Mouse (Mus musculus) CD8-positive naive resting alpha-beta T cell, adult 2 months (primary cell): Measurements from ENCODE around the gene Tom1l2.
A peak's percentile ranks its signal among the peaks of the same experiment; 100 is the strongest.

Source experiments
- DNase-seq, 2 experiments: peaks; one replicate each; pipeline ENCODE4 v3.0.0; 2022; ENCODE audit warnings: low read depth in 2 of 2, low spot score in 2 of 2

Gene Tom1l2

DNA sequence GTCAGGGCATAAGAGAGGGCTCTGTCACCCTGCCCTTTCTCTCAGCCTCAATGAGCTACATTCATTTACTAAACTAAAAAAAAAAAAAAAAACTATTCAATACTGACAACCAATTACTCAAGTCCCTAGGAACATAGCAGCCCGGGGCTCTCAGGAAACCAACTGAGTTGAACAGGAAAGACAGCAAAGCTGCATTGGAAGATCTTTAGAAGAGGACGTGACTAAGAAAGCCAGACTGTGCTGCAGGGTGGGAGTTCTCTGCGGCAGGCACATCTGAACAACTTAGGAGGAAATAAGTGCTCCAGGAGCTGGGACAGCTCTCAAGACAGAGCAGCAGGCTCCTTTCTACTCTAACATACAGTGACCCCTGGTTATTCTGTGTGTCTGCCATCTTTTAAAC, 84.1 kb downstream of the Tom1l2 start:
- DNase-seq: no peak

GRCm38 (mm10) chr11:60265271-60265985, 87.3 kb downstream of the Tom1l2 start:
- peak; percentile 6 to 11 for DNase-seq

GRCm38 (mm10) chr11:60264651-60265050, 88.1 kb downstream of the Tom1l2 start:
- no peak for DNase-seq

- DNase-seq: no peak
Observed at GRCm38 (mm10) chr11:60262396-60262795, 90.3 kb downstream of the Tom1l2 start.

GRCm38 (mm10) chr11:60260743-60261142, 92.0 kb downstream of the Tom1l2 start:
- no peak for DNase-seq

DNA sequence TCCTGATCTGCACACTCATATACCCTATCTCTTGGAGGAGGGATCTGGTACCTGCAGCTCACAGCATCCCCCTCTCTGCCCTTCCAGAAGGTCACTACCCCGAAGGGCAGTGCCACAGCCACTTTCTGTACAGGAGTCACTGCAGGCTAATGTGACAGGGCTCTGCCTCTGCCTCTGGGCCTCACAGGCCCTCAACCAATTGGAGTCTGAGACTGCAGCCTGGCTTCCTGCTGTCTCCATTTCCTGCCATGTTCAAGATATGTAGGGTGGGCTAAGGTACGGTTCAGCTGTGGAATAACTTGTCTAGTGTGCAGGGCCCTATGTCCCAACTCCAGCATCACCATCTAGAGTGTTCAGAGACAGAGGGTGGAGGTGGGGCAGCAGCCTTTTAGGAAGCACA, 95.0 kb downstream of the Tom1l2 start:
- no peak for DNase-seq

- no peak for DNase-seq
Observed at GRCm38 (mm10) chr11:60256713-60257112, 96.0 kb downstream of the Tom1l2 start.

DNA sequence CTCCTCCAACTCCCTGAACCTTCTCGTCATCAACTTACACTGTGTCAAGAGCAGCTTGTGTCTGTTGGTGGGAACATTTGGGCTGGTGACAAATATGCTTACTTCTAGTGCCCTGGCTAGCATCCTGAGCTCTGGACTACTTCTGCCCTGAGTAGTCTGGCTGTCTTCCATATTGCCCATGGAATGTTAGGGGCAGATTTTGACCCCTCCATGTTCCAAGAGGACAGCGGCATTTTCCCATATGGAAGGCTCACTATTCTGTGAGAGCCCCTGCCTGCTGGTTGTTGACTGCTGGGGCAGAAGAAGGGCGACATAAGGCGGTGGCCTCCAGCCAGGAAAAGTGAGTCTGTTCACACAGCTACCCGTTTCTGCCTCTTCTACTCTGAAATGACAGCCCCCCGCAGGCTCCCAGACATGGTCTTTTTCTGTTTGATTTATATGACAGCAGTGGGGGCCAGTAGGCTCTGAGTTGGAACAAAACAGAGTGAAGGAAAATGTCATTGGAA, 96.5 kb downstream of the Tom1l2 start:
- DNase-seq: no peak

DNA sequence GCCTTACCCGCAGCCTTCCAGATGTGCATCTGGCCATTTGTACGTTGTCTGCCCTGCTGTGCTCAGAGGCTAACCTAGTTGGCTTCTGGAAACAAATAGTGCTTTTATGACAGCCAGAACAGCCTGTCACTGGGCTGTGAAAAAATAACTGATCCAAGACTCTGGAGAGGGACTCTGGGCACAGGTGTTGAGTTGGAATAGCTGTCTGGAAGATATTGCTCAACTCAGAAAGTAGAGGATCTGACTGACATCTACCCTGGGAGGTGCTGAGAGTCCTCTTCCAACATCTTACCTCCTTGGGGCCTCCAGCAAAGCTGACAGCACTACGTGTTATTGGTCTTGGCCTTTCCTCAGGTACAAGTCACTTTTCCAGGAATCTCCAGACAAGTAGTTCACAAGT, 97.1 kb downstream of the Tom1l2 start:
- DNase-seq: no peak

- DNase-seq: no peak
Observed at GRCm38 (mm10) chr11:60255181-60255580, 97.5 kb downstream of the Tom1l2 start.

DNA sequence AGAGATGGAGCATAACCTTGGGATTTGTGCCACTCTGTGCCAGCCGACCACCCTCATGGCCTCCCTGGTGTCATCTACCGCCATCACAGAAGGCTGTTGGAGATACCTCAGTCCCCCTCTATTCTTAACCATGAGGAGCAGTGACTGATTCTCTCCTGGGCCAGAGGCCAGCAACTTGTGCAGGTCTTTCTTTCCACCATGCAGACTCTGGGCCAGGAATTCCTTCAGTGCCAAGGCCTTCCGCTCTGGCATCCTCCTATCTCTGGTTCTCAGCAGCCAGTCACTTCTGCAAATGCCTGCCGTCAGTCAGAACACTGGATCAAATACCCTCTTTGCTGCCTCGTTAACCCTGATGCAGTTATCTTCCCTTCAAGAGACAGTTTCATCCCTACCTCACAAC, 98.4 kb downstream of the Tom1l2 start:
- DNase-seq: no peak

GRCm38 (mm10) chr11:60253546-60253945, 99.2 kb downstream of the Tom1l2 start:
- no peak for DNase-seq

DNA sequence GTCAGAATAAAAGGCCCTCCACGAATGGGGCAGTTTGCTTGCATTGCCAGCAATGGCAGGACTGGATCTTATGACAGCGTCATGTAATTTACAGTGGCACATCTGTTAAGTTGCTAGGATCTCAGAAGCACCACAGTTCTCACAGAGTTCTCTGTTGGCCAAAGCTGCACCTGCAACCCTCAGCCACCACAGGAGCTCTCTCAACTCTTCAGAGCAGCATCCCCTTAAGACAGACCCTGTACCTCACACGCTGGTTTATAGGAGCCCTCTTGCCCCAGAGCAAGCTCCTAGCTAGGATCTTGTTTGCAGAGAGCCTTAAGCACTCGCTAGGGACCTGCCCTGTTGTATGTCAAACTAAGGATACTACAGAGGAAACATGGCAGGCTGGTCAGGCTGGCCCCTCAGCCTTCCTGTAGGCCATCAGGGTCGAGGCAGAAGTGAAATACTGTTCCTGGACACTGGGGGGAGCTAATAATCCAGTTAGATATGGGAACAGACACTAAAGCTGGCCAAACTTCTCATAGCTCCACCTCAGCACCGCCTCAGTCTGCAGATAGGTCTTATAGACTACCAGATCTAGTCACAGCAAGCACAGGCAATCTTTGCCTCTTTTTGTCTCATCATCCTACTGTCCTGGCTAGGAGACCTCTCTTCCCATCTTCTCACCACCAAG, 101.6 kb downstream of the Tom1l2 start:
- peak in 1 of 2 experiments; percentile 47 for DNase-seq

GRCm38 (mm10) chr11:60249885-60250284, 102.8 kb downstream of the Tom1l2 start:
- no peak for DNase-seq

GRCm38 (mm10) chr11:60248596-60249404, 103.9 kb downstream of the Tom1l2 start:
- no peak for DNase-seq

DNA sequence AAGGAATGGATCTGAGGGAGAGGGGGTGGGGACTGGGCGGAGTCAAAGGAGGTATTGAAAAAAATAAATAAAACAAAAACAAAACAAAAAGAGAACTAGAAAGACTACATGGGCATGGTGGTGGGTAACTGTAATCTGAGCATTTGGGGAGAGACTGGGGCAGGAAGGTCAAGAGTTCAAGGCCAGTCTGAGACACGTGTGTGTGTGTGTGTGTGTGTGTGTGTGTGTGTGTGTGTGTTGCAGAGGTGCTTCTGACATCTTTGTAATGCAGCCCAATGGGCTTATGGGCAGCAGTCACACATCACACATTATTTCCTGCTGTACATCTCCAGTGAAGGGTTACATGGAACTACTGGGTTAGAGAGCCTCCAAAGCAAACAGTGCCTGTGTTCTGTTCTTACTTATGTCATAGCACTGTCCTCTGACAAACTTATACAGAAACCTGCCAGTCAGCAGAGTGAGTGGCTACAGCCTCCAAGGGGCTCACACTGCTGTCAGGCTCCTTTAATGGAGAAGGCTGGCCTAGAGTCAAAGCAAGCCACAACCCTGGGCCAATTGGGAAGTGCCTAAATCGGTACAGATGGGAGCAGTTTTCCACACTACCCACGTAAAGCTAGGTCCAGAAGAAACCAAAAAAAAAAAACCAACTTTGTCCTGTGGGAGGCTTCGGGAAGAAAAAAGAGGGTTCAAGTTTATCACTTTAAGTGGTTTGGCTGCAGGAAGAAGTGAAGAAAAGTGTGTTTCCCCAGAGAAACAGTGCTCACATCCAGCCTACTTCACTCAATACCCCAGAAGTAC, 104.8 kb downstream of the Tom1l2 start:
- DNase-seq: no peak

- DNase-seq: no peak
Observed at GRCm38 (mm10) chr11:60246077-60246476, 106.6 kb downstream of the Tom1l2 start.

DNA sequence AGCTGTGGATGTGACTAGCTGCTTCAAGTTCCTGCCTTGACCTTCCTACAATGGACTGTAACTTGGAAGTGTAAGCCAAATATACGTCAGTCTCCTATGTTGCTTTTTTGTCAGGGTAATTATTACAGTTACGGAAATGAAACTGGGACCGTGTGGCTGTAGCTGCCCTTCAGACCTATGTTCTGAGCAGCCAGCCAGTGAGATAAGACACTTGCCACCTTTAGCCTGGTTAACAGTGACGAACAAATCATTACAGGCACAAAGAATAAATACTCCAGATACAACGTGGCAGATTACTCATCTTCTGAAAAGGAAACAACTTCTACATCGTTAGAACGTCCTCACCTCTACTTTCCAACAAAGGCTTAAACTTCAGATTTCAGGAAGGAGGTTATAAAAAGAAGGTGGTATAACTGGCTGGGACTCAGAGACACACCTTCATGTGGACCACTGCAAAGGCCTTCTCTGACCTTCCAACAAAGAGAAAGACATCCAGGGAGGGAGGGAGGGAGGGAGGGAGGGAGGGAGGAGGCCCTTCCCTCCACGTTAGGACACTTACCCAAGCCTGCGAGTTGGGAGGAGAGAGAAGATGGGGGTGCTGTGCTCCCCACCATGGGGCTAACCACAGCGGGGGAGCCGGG, 108.1 kb downstream of the Tom1l2 start:
- no peak for DNase-seq

DNA sequence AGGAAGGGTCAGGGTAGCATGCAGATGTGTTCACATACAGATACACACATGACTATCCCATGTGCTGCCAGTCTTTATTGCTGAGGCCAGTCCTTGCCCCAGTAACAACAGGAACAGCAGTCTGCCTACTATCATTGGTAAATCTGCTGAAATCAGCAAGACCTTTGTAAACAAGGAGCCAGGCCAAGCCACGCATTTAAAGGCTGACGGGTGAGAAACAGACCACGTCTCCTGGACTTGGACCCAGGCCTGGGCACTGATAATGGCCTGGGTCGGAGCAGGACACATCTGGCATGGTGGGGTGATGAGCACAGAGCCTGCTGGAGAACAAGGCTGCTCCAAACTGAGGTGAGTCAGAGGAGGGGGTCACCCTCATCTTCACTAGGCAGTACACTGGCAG, 112.2 kb downstream of the Tom1l2 start:
- DNase-seq: no peak

- no peak for DNase-seq
Observed at GRCm38 (mm10) chr11:60235351-60235750, 117.4 kb downstream of the Tom1l2 start.
